Mouse (Mus musculus) forebrain, embryonic 11.5 days (tissue): Measurements from ENCODE around the gene Lrrc8d. TPM values are rescaled to one million over a fixed set of nuclear protein-coding genes. Genes with fewer than 3 reads are reported as not detected.

Experiments used
- ATAC-seq: fragments of 200-750 bp; cut with Nextera tagmentation; replicated peaks from 2 replicates; pipeline ENCODE4 v1.8.0; 2017; ENCODE audit warnings: moderate TSS enrichment; ENCODE audit not compliant: low FRiP score
- DNase-seq: peaks from one replicate; pipeline ENCODE4 v3.0.0-alpha.2; 2017; ENCODE audit warnings: low spot score
- H3K27ac ChIP-seq: fragments of 300-500 bp; sonication (generic); 2 replicates; pipeline ENCODE4 v1.5.1; 2014; ENCODE audit warnings: low read depth, low read length
- H3K27me3 ChIP-seq: fragments of 300-500 bp; sonication (generic); 2 replicates; pipeline ENCODE4 v1.6.1; 2014; ENCODE audit warnings: mild to moderate bottlenecking, low read length, mixed read lengths; ENCODE audit not compliant: control insufficient read depth, insufficient read depth
- H3K36me3 ChIP-seq: fragments of 300-500 bp; sonication (generic); 2 replicates; pipeline ENCODE4 v1.6.1; 2014; ENCODE audit warnings: mild to moderate bottlenecking, low read length, moderate library complexity, mixed read lengths; ENCODE audit not compliant: control insufficient read depth, insufficient read depth
- H3K4me1 ChIP-seq: fragments of 300-500 bp; sonication (generic); replicated peaks from 2 replicates; pipeline ENCODE4 v1.6.1; 2014; ENCODE audit warnings: low read length, mixed read lengths; ENCODE audit not compliant: control insufficient read depth, insufficient read depth
- H3K4me2 ChIP-seq: fragments of 300-500 bp; sonication (generic); 2 replicates; pipeline ENCODE4 v1.6.1; 2014; ENCODE audit warnings: low read depth, mild to moderate bottlenecking, low read length, moderate library complexity, mixed read lengths; ENCODE audit not compliant: severe bottlenecking
- H3K4me3 ChIP-seq: fragments of 300-500 bp; sonication (generic); 2 replicates; pipeline ENCODE4 v1.5.1; 2014; ENCODE audit warnings: low read depth, low read length
- H3K9ac ChIP-seq: fragments of 300-500 bp; sonication (generic); 2 replicates; pipeline ENCODE4 v1.6.1; 2014; ENCODE audit warnings: low read length
- H3K9me3 ChIP-seq: fragments of 300-500 bp; sonication (generic); 2 replicates; pipeline ENCODE4 v1.6.1; 2016; ENCODE audit warnings: low read length, mixed read lengths; ENCODE audit not compliant: control insufficient read depth
- WGBS: fragments of 180-500 bp; shearing (Covaris S2); extraction: QIAGEN DNeasy Blood & Tissue Kit; methylation state at CpG from one replicate; pipeline ENCODE4 v1.1.7; 2014; 5-methylcytosine and 5-hydroxymethylcytosine counted together
- polyA plus RNA-seq: library from polyadenylated mRNA; unstranded; fragments of >200 nt; fragmentation: Nextera tagmentation; extraction: Ambion mirVana; gene quantifications from 2 replicates; pipeline ENCODE4 v1.2.1, GENCODE M21; 2014

Gene Lrrc8d
- polyA plus RNA-seq, 1 experiment from 2014 or later: 28.9 TPM

- H3K36me3 ChIP-seq: no peaks in the 10 kb centered on the region
- no peak overlapping the region for H3K4me3 ChIP-seq
- no peak overlapping the region for H3K27ac ChIP-seq
- no peaks in the 10 kb centered on the region for H3K27me3 ChIP-seq
- no peaks in the 10 kb centered on the region for H3K4me1 ChIP-seq
- no peak for DNase-seq
- no peaks in the 10 kb centered on the region for H3K9me3 ChIP-seq
- 83% methylated on average over 4 of the region's 4 CpGs for WGBS
- no peak for ATAC-seq
- H3K4me2 ChIP-seq: no peak overlapping the region
- no peak overlapping the region for H3K9ac ChIP-seq
Measured at GRCm38 (mm10) chr5:105849222-105849621, 149.5 kb downstream of the Lrrc8d start.

GRCm38 (mm10) chr5:105849643-105850042, 149.9 kb downstream of the Lrrc8d start:
- no peaks in the 10 kb centered on the region for H3K4me1 ChIP-seq
- no peaks in the 10 kb centered on the region for H3K27me3 ChIP-seq
- DNase-seq (no peak), ATAC-seq (no peak)
- H3K9ac ChIP-seq: no peak overlapping the region
- no peak overlapping the region for H3K27ac ChIP-seq
- H3K36me3 ChIP-seq: no peaks in the 10 kb centered on the region
- 77% methylated on average over 3 of the region's 3 CpGs for WGBS
- no peak overlapping the region for H3K4me3 ChIP-seq
- H3K4me2 ChIP-seq: no peak overlapping the region
- H3K9me3 ChIP-seq: no peaks in the 10 kb centered on the region

GRCm38 (mm10) chr5:105853271-105853670, 153.5 kb downstream of the Lrrc8d start:
- no peak overlapping the region for H3K9ac ChIP-seq
- H3K4me3 ChIP-seq: no peak overlapping the region
- DNase-seq (no peak), ATAC-seq (no peak)
- 85% methylated on average over 9 of the region's 9 CpGs for WGBS
- no peaks in the 10 kb centered on the region for H3K27me3 ChIP-seq
- H3K4me2 ChIP-seq: no peak overlapping the region
- H3K27ac ChIP-seq: no peak overlapping the region
- H3K4me1 ChIP-seq: no peaks in the 10 kb centered on the region
- no peaks in the 10 kb centered on the region for H3K36me3 ChIP-seq
- no peaks in the 10 kb centered on the region for H3K9me3 ChIP-seq

GRCm38 (mm10) chr5:105857486-105857885, 157.7 kb downstream of the Lrrc8d start:
- no peaks in the 10 kb centered on the region for H3K36me3 ChIP-seq
- no peak overlapping the region for H3K4me2 ChIP-seq
- DNase-seq (no peak), ATAC-seq (no peak)
- no peaks in the 10 kb centered on the region for H3K9me3 ChIP-seq
- no peaks in the 10 kb centered on the region for H3K27me3 ChIP-seq
- 90% methylated on average over 5 of the region's 5 CpGs for WGBS
- H3K4me1 ChIP-seq: no peaks in the 10 kb centered on the region; the same call in 1 of the 2 replicates
- H3K4me3 ChIP-seq: no peak overlapping the region
- no peak overlapping the region for H3K9ac ChIP-seq
- no peak overlapping the region for H3K27ac ChIP-seq

GRCm38 (mm10) chr5:105858754-105859694, 159.3 kb downstream of the Lrrc8d start:
- no peaks in the 10 kb centered on the region for H3K27me3 ChIP-seq
- no peak overlapping the region for H3K4me3 ChIP-seq
- no peak overlapping the region for H3K4me2 ChIP-seq
- H3K9ac ChIP-seq: no peak overlapping the region
- H3K36me3 ChIP-seq: no peaks in the 10 kb centered on the region
- ATAC-seq (no peak), DNase-seq (no peak)
- H3K4me1 ChIP-seq: no peaks in the 10 kb centered on the region; the same call in 1 of the 2 replicates
- 80% methylated on average over 8 of the region's 8 CpGs for WGBS
- H3K9me3 ChIP-seq: no peaks in the 10 kb centered on the region
- no peak overlapping the region for H3K27ac ChIP-seq

- no peaks in the 10 kb centered on the region; the same call in 1 of the 2 replicates for H3K4me1 ChIP-seq
- H3K4me3 ChIP-seq: no peak overlapping the region
- H3K36me3 ChIP-seq: no peaks in the 10 kb centered on the region
- no peak overlapping the region for H3K4me2 ChIP-seq
- no peak for DNase-seq
- H3K27ac ChIP-seq: peak overlapping the region; percentile 21; the same call in 1 of the 2 replicates
- no peaks in the 10 kb centered on the region for H3K27me3 ChIP-seq
- no peak for ATAC-seq
- no peak overlapping the region for H3K9ac ChIP-seq
- H3K9me3 ChIP-seq: no peaks in the 10 kb centered on the region
- WGBS: 66% methylated on average over 11 of the region's 11 CpGs
Measured at GRCm38 (mm10) chr5:105859716-105860460, 160.1 kb downstream of the Lrrc8d start.

GRCm38 (mm10) chr5:105860461-105860835, 160.7 kb downstream of the Lrrc8d start:
- Histone ChIP-seq H3K9me3 (no peaks in the 10 kb centered on the region), H3K27ac (no peak overlapping the region), H3K4me3 (no peak overlapping the region), H3K36me3 (no peaks in the 10 kb centered on the region), H3K4me1 (no peaks in the 10 kb centered on the region; the same call in 1 of the 2 replicates), H3K4me2 (no peak overlapping the region), H3K9ac (no peak overlapping the region), H3K27me3 (no peaks in the 10 kb centered on the region)
- WGBS: 84% methylated on average over 10 of the region's 10 CpGs
- no peak for DNase-seq
- no peak for ATAC-seq

GRCm38 (mm10) chr5:105861616-105862015, 161.8 kb downstream of the Lrrc8d start:
- Histone ChIP-seq H3K27me3 (no peaks in the 10 kb centered on the region), H3K4me2 (no peak overlapping the region), H3K4me3 (no peak overlapping the region), H3K36me3 (no peaks in the 10 kb centered on the region), H3K9me3 (no peaks in the 10 kb centered on the region), H3K9ac (no peak overlapping the region), H3K4me1 (no peaks in the 10 kb centered on the region; the same call in 1 of the 2 replicates), H3K27ac (no peak overlapping the region)
- DNase-seq (no peak), ATAC-seq (no peak)
- 92% methylated on average over 5 of the region's 5 CpGs for WGBS
